Mouse (Mus musculus): ENCODE data around the gene Fry. TPM values are rescaled to one million over a fixed set of nuclear protein-coding genes. Genes with fewer than 3 reads are reported as not detected.

The Fry gene
- polyA plus RNA-seq (2014; fragmentation: Nextera tagmentation; extraction: Ambion mirVana) = 42.2 and 43.5 TPM in 2 replicates

DNA sequence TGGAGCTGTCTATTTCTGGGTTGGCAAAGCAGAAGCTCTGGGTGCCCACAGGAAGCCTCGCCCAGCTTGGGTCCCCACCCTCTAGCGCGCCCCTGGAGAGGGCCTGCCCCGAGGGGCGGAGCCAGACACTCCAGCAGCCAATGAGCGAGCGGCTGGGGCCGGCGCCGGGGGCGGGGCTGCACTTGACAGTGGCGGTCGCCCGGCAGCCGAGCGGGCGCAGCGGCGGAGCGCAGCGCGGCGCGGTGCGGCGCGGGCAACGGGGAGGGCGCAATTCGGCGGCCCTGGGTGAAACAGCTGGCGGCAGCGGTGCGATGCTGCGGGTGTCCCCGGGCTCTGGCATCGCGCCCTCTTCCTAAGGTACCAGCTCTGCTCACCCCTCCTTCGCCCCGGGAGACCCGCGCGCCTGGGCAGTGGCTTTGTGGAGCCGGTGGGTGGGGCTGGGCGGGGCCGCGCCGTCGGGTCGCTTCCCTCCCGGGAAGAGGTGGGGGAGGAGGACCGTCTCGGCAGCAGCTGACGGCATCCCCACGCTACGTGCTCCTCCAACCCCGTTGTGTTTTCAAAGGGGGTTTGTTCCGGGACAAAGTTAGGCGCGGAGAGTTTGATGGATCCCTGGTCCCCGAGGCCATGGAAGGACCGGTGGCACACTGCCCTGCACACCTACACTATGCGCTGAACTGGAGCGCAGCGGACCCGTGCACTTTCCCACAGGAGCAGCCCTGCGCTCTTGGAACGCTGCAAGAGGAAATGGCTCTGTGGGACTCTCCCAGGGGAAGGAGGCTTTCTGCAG is at the start of gene Fry:
Gene Fry, plus strand, starts transcription at position 191 of the 787 bp plus-strand sequence.
- Histone ChIP-seq H3K9me3 (ENCODE audit: control insufficient read depth, low read length) (peaks cover 6% of the 10 kb centered on the region), H3K4me2 (ENCODE audit: low read length) (peak within 1 kb of the TSS; percentile 77), H3K36me3 (ENCODE audit: control insufficient read depth, insufficient read depth, low read length) (no peaks in the 10 kb centered on the region), H3K9ac (ENCODE audit: low read length) (peak within 1 kb of the TSS; percentile 72), H3K4me1 (ENCODE audit: control insufficient read depth in 2 of 2, insufficient read depth in 2 of 2, low read length in 2 of 2) (peaks cover 7 to 22% of the 10 kb centered on the region in 2 experiments), H3K4me3 (ENCODE audit: control insufficient read depth in 1 of 2, insufficient read depth in 1 of 2, low read depth in 1 of 2, low read length in 2 of 2) (peak within 1 kb of the TSS; percentile 70 to 73), H3K27me3 (ENCODE audit: control insufficient read depth, insufficient read depth, low read length) (no peaks in the 10 kb centered on the region), H3K27ac (replicated peaks in 1 of 2; ENCODE audit: control insufficient read depth in 1 of 2, insufficient read depth in 1 of 2, low read depth in 2 of 2, low read length in 2 of 2) (peak within 1 kb of the TSS; percentile 34 to 39; a peak in 3 of 4 replicates)
- peak; percentile 97 for ATAC-seq (ENCODE audit: insufficient number of reproducible peaks, insufficient read depth, low FRiP score, low read depth)
- WGBS = under 1% methylated on average over 61 of the region's 68 CpGs

DNA sequence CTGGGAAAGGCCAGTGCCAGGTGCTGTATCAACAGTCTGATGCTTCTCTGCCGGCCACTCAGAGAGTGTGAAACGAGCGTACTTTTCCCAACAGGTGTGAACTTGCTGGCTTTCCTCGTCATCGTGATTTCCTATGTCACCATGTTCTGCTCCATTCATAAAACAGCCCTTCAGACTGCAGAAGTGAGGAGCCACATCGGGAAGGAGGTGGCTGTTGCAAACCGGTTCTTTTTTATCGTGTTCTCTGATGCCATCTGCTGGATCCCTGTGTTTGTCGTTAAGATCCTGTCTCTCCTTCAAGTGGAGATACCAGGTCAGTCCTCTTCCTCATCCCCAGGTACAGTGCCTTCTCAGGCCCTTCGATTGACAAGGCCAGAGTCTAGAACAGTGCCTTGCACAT is 48.4 kb upstream of the Fry start:
- ATAC-seq (ENCODE audit: insufficient number of reproducible peaks, insufficient read depth, low FRiP score, low read depth) = no peak
- H3K4me2 ChIP-seq (ENCODE audit: low read length) = no peak overlapping the region

DNA sequence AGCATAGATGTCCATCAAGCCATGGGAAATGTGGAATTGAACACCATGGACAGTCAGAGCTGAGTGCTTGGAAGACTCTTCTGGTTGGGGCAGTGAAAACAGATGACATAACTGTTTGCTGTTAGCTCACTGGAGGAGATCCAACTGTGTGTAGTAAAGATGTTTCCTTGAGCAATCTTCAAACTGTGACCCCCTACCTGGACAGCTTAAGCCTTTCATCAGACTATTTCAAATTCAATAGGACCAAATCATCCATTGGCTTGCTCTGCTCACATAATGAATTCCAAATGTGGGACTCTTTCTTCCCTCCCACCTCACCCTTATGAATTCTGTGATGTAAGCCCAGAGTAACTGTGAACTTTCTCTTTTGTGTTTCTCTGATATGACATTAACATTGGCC is 46.7 kb upstream of the Fry start:
- ATAC-seq (ENCODE audit: insufficient number of reproducible peaks, insufficient read depth, low FRiP score, low read depth) = no peak

More for the DNA sequence above, 48.4 kb upstream of the Fry start:
- H3K4me1 ChIP-seq (ENCODE audit: control insufficient read depth in 2 of 2, insufficient read depth in 2 of 2, low read length in 2 of 2) = no peaks in the 10 kb centered on the region
- H3K9me3 ChIP-seq (ENCODE audit: control insufficient read depth, low read length) = no peaks in the 10 kb centered on the region
- H3K9ac ChIP-seq (ENCODE audit: low read length) = no peak overlapping the region
- H3K27ac ChIP-seq (replicated peaks in 1 of 2; ENCODE audit: control insufficient read depth in 1 of 2, insufficient read depth in 1 of 2, low read depth in 2 of 2, low read length in 2 of 2) = no peak overlapping the region
- no peak overlapping the region for H3K4me3 ChIP-seq (ENCODE audit: control insufficient read depth in 1 of 2, insufficient read depth in 1 of 2, low read depth in 1 of 2, low read length in 2 of 2)
- 16% methylated on average over 10 of the region's 10 CpGs for WGBS
- no peaks in the 10 kb centered on the region for H3K36me3 ChIP-seq (ENCODE audit: control insufficient read depth, insufficient read depth, low read length)
- no peaks in the 10 kb centered on the region for H3K27me3 ChIP-seq (ENCODE audit: control insufficient read depth, insufficient read depth, low read length)

DNA sequence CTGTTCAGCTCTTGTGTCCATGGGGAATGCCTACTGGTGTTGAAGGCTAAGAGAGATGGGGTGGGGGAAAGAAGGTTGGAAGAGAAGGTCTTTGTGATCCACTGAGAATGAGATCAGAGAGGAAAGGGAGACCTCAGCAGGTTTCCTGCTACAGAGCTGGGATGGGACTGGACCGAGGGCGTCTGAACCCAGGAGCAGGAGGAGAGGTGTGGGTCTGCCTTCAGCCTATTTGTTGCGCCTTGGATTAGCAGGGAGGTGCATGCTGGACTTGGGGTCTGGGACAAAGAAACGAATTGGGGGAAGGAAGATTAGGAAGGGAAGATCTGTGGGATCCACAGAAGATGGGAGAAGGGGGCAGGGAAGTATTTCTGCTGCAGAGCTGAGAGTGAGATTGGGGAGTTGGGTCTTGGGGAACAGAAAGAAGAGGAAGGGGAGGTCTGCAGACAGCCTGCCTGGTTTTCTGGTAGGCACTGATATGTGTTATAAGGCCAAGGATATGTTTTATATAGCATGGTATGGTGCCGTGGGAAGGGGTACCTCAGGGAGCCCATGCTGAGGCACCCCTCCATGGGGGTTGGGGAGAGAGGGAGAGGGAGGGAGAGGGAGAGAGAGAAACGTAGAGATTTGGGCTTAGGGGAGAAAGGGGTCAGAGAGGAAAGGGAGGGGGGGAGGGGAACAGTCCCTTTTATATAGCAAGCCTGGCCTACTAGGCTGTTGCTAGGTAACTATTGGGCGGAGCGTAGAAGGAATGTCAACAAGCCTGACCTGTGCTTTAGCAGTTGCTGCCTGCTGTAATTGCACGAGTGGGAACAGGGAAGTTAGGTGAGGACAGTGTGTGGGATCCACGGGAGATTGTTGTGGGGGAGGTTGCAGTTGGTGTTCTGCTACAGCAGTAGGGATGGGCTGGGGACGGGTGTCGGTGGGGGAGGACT is 38.3 kb upstream of the Fry start:
- WGBS = 25% methylated on average over 12 of the region's 12 CpGs
- no peaks in the 10 kb centered on the region for H3K9me3 ChIP-seq (ENCODE audit: control insufficient read depth, low read length)
- peak overlapping the region; percentile 40 for H3K4me2 ChIP-seq (ENCODE audit: low read length)
- 0 out of 2 replicates have a peak, but pooled peaks have one; percentile 39 for ATAC-seq (ENCODE audit: insufficient number of reproducible peaks, insufficient read depth, low FRiP score, low read depth)
- H3K27ac ChIP-seq (replicated peaks in 1 of 2; ENCODE audit: control insufficient read depth in 1 of 2, insufficient read depth in 1 of 2, low read depth in 2 of 2, low read length in 2 of 2) = no peak overlapping the region
- H3K4me1 ChIP-seq (ENCODE audit: control insufficient read depth in 2 of 2, insufficient read depth in 2 of 2, low read length in 2 of 2) = peaks cover 5 to 8% of the 10 kb centered on the region in 2 experiments; a peak in 2 of 4 replicates
- no peak overlapping the region for H3K9ac ChIP-seq (ENCODE audit: low read length)
- no peaks in the 10 kb centered on the region for H3K27me3 ChIP-seq (ENCODE audit: control insufficient read depth, insufficient read depth, low read length)
- peak overlapping the region in 1 of 2 experiments; percentile 26; a peak in 2 of 4 replicates for H3K4me3 ChIP-seq (ENCODE audit: control insufficient read depth in 1 of 2, insufficient read depth in 1 of 2, low read depth in 1 of 2, low read length in 2 of 2)
- H3K36me3 ChIP-seq (ENCODE audit: control insufficient read depth, insufficient read depth, low read length) = no peaks in the 10 kb centered on the region

More for the DNA sequence above, 46.7 kb upstream of the Fry start:
- Histone ChIP-seq H3K27me3 (ENCODE audit: control insufficient read depth, insufficient read depth, low read length) (no peaks in the 10 kb centered on the region), H3K27ac (replicated peaks in 1 of 2; ENCODE audit: control insufficient read depth in 1 of 2, insufficient read depth in 1 of 2, low read depth in 2 of 2, low read length in 2 of 2) (no peak overlapping the region), H3K9me3 (ENCODE audit: control insufficient read depth, low read length) (no peaks in the 10 kb centered on the region), H3K9ac (ENCODE audit: low read length) (no peak overlapping the region), H3K4me1 (ENCODE audit: control insufficient read depth in 2 of 2, insufficient read depth in 2 of 2, low read length in 2 of 2) (no peaks in the 10 kb centered on the region), H3K4me3 (ENCODE audit: control insufficient read depth in 1 of 2, insufficient read depth in 1 of 2, low read depth in 1 of 2, low read length in 2 of 2) (no peak overlapping the region), H3K36me3 (ENCODE audit: control insufficient read depth, insufficient read depth, low read length) (no peaks in the 10 kb centered on the region), H3K4me2 (ENCODE audit: low read length) (no peak overlapping the region)

DNA sequence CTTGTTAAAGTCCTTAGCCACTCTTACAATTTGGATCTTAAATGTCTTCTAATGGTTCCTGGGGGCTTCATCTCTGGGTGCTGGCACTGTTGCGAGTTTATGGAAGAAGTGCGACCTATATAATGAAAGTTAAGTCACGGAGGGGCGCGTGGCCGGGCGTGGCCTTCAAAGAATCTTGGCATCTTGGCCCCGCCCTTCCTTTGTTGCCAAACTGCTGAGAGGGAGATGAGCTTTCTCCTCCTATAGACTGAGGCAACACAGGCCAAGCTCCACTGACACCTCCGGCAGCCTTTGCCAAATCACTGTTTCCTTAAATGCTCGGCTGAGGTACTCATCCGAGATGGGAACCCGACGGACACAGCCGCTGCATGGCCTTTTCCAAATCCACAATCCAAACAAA is 35.7 kb upstream of the Fry start:
- Histone ChIP-seq H3K9ac (ENCODE audit: low read length) (no peak overlapping the region), H3K9me3 (ENCODE audit: control insufficient read depth, low read length) (no peaks in the 10 kb centered on the region), H3K4me1 (ENCODE audit: control insufficient read depth in 2 of 2, insufficient read depth in 2 of 2, low read length in 2 of 2) (peaks cover 5 to 8% of the 10 kb centered on the region in 2 experiments; a peak in 2 of 4 replicates), H3K4me3 (ENCODE audit: control insufficient read depth in 1 of 2, insufficient read depth in 1 of 2, low read depth in 1 of 2, low read length in 2 of 2) (no peak overlapping the region), H3K4me2 (ENCODE audit: low read length) (no peak overlapping the region), H3K27ac (replicated peaks in 1 of 2; ENCODE audit: control insufficient read depth in 1 of 2, insufficient read depth in 1 of 2, low read depth in 2 of 2, low read length in 2 of 2) (no peak overlapping the region), H3K27me3 (ENCODE audit: control insufficient read depth, insufficient read depth, low read length) (no peaks in the 10 kb centered on the region), H3K36me3 (ENCODE audit: control insufficient read depth, insufficient read depth, low read length) (no peaks in the 10 kb centered on the region)
- WGBS = 71% methylated on average over 14 of the region's 14 CpGs
- no peak for ATAC-seq (ENCODE audit: insufficient number of reproducible peaks, insufficient read depth, low FRiP score, low read depth)

DNA sequence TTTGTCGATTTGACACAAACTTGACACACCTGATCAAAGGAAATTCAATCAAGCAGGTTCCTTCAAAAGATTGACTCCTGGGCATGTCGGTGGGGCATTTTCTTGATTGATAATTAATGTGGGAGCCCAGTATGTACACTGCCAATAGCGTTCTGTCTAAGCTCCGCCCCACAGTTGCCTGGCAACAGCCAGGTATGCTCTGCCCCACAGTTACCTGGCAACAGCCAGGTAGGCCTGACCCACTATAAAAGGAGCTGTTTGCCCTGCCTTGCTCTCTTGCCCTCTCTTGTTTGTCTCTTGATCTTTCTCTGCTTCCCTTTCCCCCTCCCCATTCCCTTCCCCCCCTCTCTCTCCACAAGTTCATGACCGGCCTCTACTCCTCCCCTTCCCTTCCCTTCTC is 35.3 kb upstream of the Fry start:
- no peaks in the 10 kb centered on the region for H3K9me3 ChIP-seq (ENCODE audit: control insufficient read depth, low read length)
- H3K4me3 ChIP-seq (ENCODE audit: control insufficient read depth in 1 of 2, insufficient read depth in 1 of 2, low read depth in 1 of 2, low read length in 2 of 2) = no peak overlapping the region
- WGBS = 66% methylated on average over 5 of the region's 5 CpGs
- H3K27me3 ChIP-seq (ENCODE audit: control insufficient read depth, insufficient read depth, low read length) = no peaks in the 10 kb centered on the region
- H3K27ac ChIP-seq (replicated peaks in 1 of 2; ENCODE audit: control insufficient read depth in 1 of 2, insufficient read depth in 1 of 2, low read depth in 2 of 2, low read length in 2 of 2) = no peak overlapping the region
- H3K4me1 ChIP-seq (ENCODE audit: control insufficient read depth in 2 of 2, insufficient read depth in 2 of 2, low read length in 2 of 2) = peaks cover 5 to 8% of the 10 kb centered on the region in 2 experiments; a peak in 2 of 4 replicates
- no peak overlapping the region for H3K9ac ChIP-seq (ENCODE audit: low read length)
- no peaks in the 10 kb centered on the region for H3K36me3 ChIP-seq (ENCODE audit: control insufficient read depth, insufficient read depth, low read length)
- no peak overlapping the region for H3K4me2 ChIP-seq (ENCODE audit: low read length)
- ATAC-seq (ENCODE audit: insufficient number of reproducible peaks, insufficient read depth, low FRiP score, low read depth) = no peak

DNA sequence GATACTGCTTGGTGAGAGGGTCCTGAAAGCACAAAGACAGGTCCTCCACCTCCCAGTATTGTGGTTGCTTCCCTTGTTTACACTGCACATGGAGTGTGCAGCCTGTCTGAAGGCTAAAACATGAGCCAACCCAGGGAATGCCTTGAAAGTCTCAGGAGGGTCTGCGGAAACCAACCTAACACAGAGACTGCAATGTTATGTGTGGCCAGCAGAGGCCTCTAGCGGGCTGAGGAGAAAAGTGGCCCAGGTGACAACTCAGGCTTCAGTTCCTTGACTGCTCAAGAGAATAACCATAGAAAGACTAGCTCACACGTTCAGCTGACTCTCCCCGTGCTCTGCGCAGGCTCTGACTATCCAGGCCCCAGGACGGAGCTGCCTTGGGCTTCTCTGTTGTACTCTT is 20.8 kb upstream of the Fry start:
- 0% methylated on average over 6 of the region's 6 CpGs for WGBS
- no peak for ATAC-seq (ENCODE audit: insufficient number of reproducible peaks, insufficient read depth, low FRiP score, low read depth)

More for the DNA sequence above, 20.8 kb upstream of the Fry start:
- H3K9ac ChIP-seq (ENCODE audit: low read length) = no peak overlapping the region
- H3K36me3 ChIP-seq (ENCODE audit: control insufficient read depth, insufficient read depth, low read length) = no peaks in the 10 kb centered on the region
- H3K27ac ChIP-seq (replicated peaks in 1 of 2; ENCODE audit: control insufficient read depth in 1 of 2, insufficient read depth in 1 of 2, low read depth in 2 of 2, low read length in 2 of 2) = no peak overlapping the region
- H3K9me3 ChIP-seq (ENCODE audit: control insufficient read depth, low read length) = no peaks in the 10 kb centered on the region
- 0 out of 2 replicates have a peak, but pooled peaks cover 2% of the 10 kb centered on the region for H3K27me3 ChIP-seq (ENCODE audit: control insufficient read depth, insufficient read depth, low read length)
- no peak overlapping the region for H3K4me3 ChIP-seq (ENCODE audit: control insufficient read depth in 1 of 2, insufficient read depth in 1 of 2, low read depth in 1 of 2, low read length in 2 of 2)
- H3K4me2 ChIP-seq (ENCODE audit: low read length) = peak overlapping the region; percentile 31; the same call in 1 of the 2 replicates
- H3K4me1 ChIP-seq (ENCODE audit: control insufficient read depth in 2 of 2, insufficient read depth in 2 of 2, low read length in 2 of 2) = no peaks in the 10 kb centered on the region; a peak in 1 of 4 replicates
